Mouse (Mus musculus) heart, postnatal 0 days (tissue): ENCODE data around the gene Rbms3. TPM values are rescaled to one million over a fixed set of nuclear protein-coding genes. Genes with fewer than 3 reads are reported as not detected.

Source experiments
- ATAC-seq: fragments of 200-750 bp; cut with Nextera tagmentation; 2 replicates; pipeline ENCODE4 v1.8.0; 2017; ENCODE audit warnings: low read depth, moderate number of reproducible peaks, moderate library complexity; ENCODE audit not compliant: insufficient read depth
- DNase-seq: peaks from one replicate; pipeline ENCODE4 v3.0.0-alpha.2; 2016; ENCODE audit warnings: low spot score
- H3K27ac ChIP-seq: fragments of 300-500 bp; sonication (generic); 2 replicates; pipeline ENCODE4 v1.5.1; 2014; ENCODE audit warnings: low read depth, mild to moderate bottlenecking
- H3K27me3 ChIP-seq: fragments of 300-500 bp; sonication (generic); 2 replicates; pipeline ENCODE4 v1.6.1; 2014; ENCODE audit warnings: low read length, mixed read lengths; ENCODE audit not compliant: control insufficient read depth, insufficient read depth
- H3K36me3 ChIP-seq: fragments of 300-500 bp; sonication (generic); replicated peaks from 2 replicates; pipeline ENCODE4 v1.6.1; 2014; ENCODE audit warnings: low read length, mixed read lengths; ENCODE audit not compliant: control insufficient read depth, insufficient read depth
- H3K4me1 ChIP-seq: fragments of 300-500 bp; sonication (generic); 2 replicates; pipeline ENCODE4 v1.6.1; 2014; ENCODE audit warnings: antibody characterized with exemption; ENCODE audit not compliant: control insufficient read depth, insufficient read depth
- H3K4me2 ChIP-seq: fragments of 300-500 bp; sonication (generic); 2 replicates; pipeline ENCODE4 v1.6.1; 2014; ENCODE audit warnings: low read depth, mild to moderate bottlenecking, low read length, moderate library complexity
- H3K4me3 ChIP-seq: fragments of 300-500 bp; sonication (generic); 2 replicates; pipeline ENCODE4 v1.5.1; 2014; ENCODE audit warnings: low read depth, low read length
- H3K9ac ChIP-seq: fragments of 300-500 bp; sonication (generic); replicated peaks from 2 replicates; pipeline ENCODE4 v1.6.1; 2014; ENCODE audit warnings: low read depth, low read length, mixed read lengths
- H3K9me3 ChIP-seq: fragments of 300-500 bp; sonication (generic); replicated peaks from 2 replicates; pipeline ENCODE4 v1.6.1; 2016; ENCODE audit warnings: low read length; ENCODE audit not compliant: control insufficient read depth
- CTCF ChIP-seq: IDR thresholded peaks from 2 replicates; pipeline ENCODE4 v1.5.1; 2016; ENCODE audit warnings: antibody characterized with exemption, control low read depth, low read depth
- EP300 ChIP-seq: IDR thresholded peaks from 2 replicates; pipeline ENCODE4 v1.6.1; 2016; ENCODE audit warnings: antibody characterized with exemption, low read depth
- WGBS: fragments of 180-500 bp; shearing (Covaris S2); extraction: QIAGEN DNeasy Blood & Tissue Kit; methylation state at CpG from one replicate; pipeline ENCODE4 v1.1.7; 2014; 5-methylcytosine and 5-hydroxymethylcytosine counted together
- polyA plus RNA-seq: library from polyadenylated mRNA; unstranded; fragments of >200 nt; fragmentation: Nextera tagmentation; extraction: Ambion mirVana; gene quantifications from 2 replicates; pipeline ENCODE4 v1.2.1, GENCODE M21; 2015
- total RNA-seq: library from RNA; depleted of rRNA; stranded (reverse); fragments of >200 nt; gene quantifications from 2 replicates; pipeline ENCODE4 v1.2.3, GENCODE M21; 2014; ENCODE audit warnings: low replicate concordance

Rbms3 gene
- total and polyA plus RNA-seq, 2 experiments from 2014 or later: 18.2 to 75.3 TPM

DNA sequence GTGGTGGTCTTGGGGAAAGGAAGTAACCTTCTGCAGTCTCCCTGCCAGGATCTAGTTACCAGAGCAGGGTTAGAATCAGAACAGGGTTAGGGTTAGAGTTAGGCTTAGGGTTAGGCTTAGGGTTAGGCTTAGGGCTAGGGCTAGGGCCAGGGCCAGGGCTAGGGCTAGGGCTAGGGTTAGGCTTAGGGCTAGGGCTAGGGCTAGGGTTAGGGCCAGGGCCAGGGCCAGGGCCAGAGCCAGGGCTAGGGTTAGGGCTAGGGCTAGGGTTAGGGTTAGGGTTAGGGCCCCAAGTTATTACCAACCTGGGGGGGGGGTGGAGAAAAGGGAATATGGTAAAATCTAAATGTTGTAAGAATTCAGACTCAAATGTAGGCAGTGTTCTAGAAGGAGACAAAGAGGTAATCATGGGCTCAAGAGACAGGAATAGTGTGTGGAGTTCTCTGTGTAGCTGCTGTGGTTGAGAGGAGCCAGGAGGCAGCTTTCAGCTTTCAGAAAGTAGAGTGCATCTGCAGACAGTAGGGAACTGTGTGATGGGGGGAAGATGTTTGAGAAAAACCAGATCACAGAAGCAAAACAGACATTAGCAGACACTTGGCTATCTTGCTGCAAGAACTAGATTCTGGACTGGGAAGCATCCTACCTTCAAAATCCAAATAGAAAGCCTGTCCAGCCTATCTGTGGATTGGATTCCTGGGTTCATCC is 588.3 kb downstream of the Rbms3 start:
- no peak for TF ChIP-seq CTCF
- TF ChIP-seq EP300: no peak
- H3K9me3 ChIP-seq: no peaks in the 10 kb centered on the region
- H3K36me3 ChIP-seq: 0 out of 2 replicates have a peak, but pooled peaks cover 4% of the 10 kb centered on the region
- no peak overlapping the region for H3K27ac ChIP-seq
- no peaks in the 10 kb centered on the region for H3K27me3 ChIP-seq
- H3K4me3 ChIP-seq: no peak overlapping the region
- 0 out of 2 replicates have a peak, but pooled peaks cover 6% of the 10 kb centered on the region for H3K4me1 ChIP-seq
- no peak overlapping the region for H3K9ac ChIP-seq
- no peak overlapping the region for H3K4me2 ChIP-seq
- DNase-seq (no peak), ATAC-seq (no peak)

GRCm38 (mm10) chr9:117039941-117040453 is 589.7 kb downstream of the Rbms3 start:
- 12% methylated on average over 6 of the region's 6 CpGs for WGBS
- Histone ChIP-seq H3K9me3 (no peaks in the 10 kb centered on the region), H3K27me3 (no peaks in the 10 kb centered on the region), H3K27ac (peak overlapping the region; percentile 74), H3K4me2 (no peak overlapping the region), H3K36me3 (0 out of 2 replicates have a peak, but pooled peaks cover 4% of the 10 kb centered on the region), H3K4me3 (no peak overlapping the region), H3K9ac (no peak overlapping the region), H3K4me1 (0 out of 2 replicates have a peak, but pooled peaks cover 6% of the 10 kb centered on the region)
- TF ChIP-seq CTCF (no peak), EP300 (no peak)
- peak; percentile 80 for DNase-seq
- ATAC-seq: peak; percentile 89

- H3K27me3 ChIP-seq: no peaks in the 10 kb centered on the region
- DNase-seq (no peak), ATAC-seq (no peak)
- WGBS: 94% methylated on average over 1 of the region's 1 CpGs
- H3K4me3 ChIP-seq: no peak overlapping the region
- TF ChIP-seq EP300 (no peak), CTCF (no peak)
- H3K4me1 ChIP-seq: peaks cover 11% of the 10 kb centered on the region
- H3K4me2 ChIP-seq: no peak overlapping the region
- H3K9ac ChIP-seq: no peak overlapping the region
- no peaks in the 10 kb centered on the region for H3K9me3 ChIP-seq
- no peaks in the 10 kb centered on the region for H3K36me3 ChIP-seq
- H3K27ac ChIP-seq: no peak overlapping the region
Measured at GRCm38 (mm10) chr9:117032690-117033089, 597.0 kb downstream of the Rbms3 start.

GRCm38 (mm10) chr9:117031237-117031636 is 598.5 kb downstream of the Rbms3 start:
- DNase-seq (peak; percentile 8), ATAC-seq (no peak)
- peak overlapping the region; percentile 27 for H3K27ac ChIP-seq
- no peak overlapping the region for H3K4me3 ChIP-seq
- no peaks in the 10 kb centered on the region for H3K36me3 ChIP-seq
- H3K9me3 ChIP-seq: no peaks in the 10 kb centered on the region
- no peaks in the 10 kb centered on the region for H3K27me3 ChIP-seq
- H3K9ac ChIP-seq: no peak overlapping the region
- TF ChIP-seq EP300: no peak
- no peak for TF ChIP-seq CTCF
- H3K4me1 ChIP-seq: peaks cover 11% of the 10 kb centered on the region
- 22% methylated on average over 11 of the region's 11 CpGs for WGBS
- peak overlapping the region; percentile 46 for H3K4me2 ChIP-seq

DNA sequence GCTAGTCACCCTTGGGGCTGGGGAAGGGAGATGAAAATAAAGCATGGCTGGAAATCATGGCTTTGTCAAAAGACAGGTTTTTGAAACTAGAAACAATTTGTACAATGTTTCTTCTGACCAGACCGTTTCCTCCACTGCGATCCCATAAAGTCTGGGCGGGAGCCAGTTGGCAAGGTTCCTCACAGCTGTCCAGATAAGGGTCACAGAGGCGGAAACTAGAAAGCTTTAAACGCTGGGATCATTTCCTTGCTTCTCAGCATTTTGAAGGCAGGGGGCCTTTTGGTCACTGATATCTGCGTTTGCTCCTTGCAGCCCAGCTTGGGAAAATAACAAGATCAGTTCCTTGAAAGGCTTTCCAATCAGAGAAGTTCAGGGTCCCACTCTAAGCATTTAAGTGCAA is 598.9 kb downstream of the Rbms3 start:
- Histone ChIP-seq H3K27ac (peak overlapping the region; percentile 27), H3K4me1 (peaks cover 11% of the 10 kb centered on the region), H3K4me3 (no peak overlapping the region), H3K36me3 (no peaks in the 10 kb centered on the region), H3K4me2 (peak overlapping the region; percentile 46), H3K9me3 (no peaks in the 10 kb centered on the region), H3K27me3 (no peaks in the 10 kb centered on the region), H3K9ac (no peak overlapping the region)
- no peak for TF ChIP-seq CTCF
- TF ChIP-seq EP300: peak; percentile 49; the same call in 1 of the 2 replicates
- 2% methylated on average over 6 of the region's 6 CpGs for WGBS
- ATAC-seq: peak; percentile 82
- DNase-seq: peak; percentile 88

DNA sequence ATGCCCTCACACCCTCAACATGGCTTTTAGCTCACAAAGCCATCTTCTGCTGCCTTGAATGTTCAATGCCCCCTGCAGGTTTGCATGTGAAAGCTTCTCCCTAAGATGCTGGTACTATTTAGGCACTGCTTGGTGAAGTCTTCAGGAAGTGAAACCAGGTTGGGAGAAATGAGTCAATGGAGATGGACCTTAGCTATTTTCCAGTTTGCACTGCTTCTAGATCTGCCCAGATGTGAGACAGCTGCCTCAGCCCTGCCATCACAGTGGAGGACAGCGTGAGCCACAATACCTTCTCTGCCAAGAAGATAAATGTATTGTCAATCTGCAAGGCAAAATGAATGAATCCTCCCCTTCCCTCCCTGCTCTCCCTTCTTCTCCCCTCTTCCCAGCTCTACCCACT is 599.8 kb downstream of the Rbms3 start:
- Histone ChIP-seq H3K4me1 (peaks cover 11% of the 10 kb centered on the region), H3K27ac (0 out of 2 replicates have a peak overlapping the region, but pooled peaks have one; percentile 22), H3K27me3 (no peaks in the 10 kb centered on the region), H3K9me3 (no peaks in the 10 kb centered on the region), H3K9ac (no peak overlapping the region), H3K4me2 (no peak overlapping the region), H3K36me3 (no peaks in the 10 kb centered on the region), H3K4me3 (no peak overlapping the region)
- 71% methylated on average over 1 of the region's 1 CpGs for WGBS
- TF ChIP-seq EP300 (no peak), CTCF (0 out of 2 replicates have a peak, but pooled peaks have one; percentile 8)
- DNase-seq (no peak), ATAC-seq (no peak)
